Mouse (Mus musculus) midbrain, embryonic 12.5 days (tissue): ENCODE measurements at regions not wholly inside any gene's neighbourhood (a gene's known extent, or its start where the extent isn't known, plus 50 kb on each side); places are given as distances from the start of the nearest gene placed in this dataset.
"Not testable (repeated sequence)": the region's sequence is repeated elsewhere in the genome, so short reads cannot be mapped to it uniquely, and the experiment has no call there.

ENCODE experiments used
- ATAC-seq: fragments of 200-750 bp; cut with Nextera tagmentation; 2 replicates; pipeline ENCODE4 v1.8.0; 2017; ENCODE audit warnings: low read depth, moderate TSS enrichment, moderate library complexity; ENCODE audit not compliant: low FRiP score
- H3K27ac ChIP-seq: fragments of 300-500 bp; sonication (generic); replicated peaks from 2 replicates; pipeline ENCODE4 v1.5.1; 2016; ENCODE audit warnings: mild to moderate bottlenecking
- H3K27me3 ChIP-seq: fragments of 300-500 bp; sonication (generic); 2 replicates; pipeline ENCODE4 v1.6.1; 2016; ENCODE audit warnings: mild to moderate bottlenecking
- H3K36me3 ChIP-seq: fragments of 300-500 bp; sonication (generic); 2 replicates; pipeline ENCODE4 v1.6.1; 2016
- H3K4me1 ChIP-seq: fragments of 300-500 bp; sonication (generic); 2 replicates; pipeline ENCODE4 v1.6.1; 2016
- H3K4me2 ChIP-seq: fragments of 300-500 bp; sonication (generic); replicated peaks from 2 replicates; pipeline ENCODE4 v1.6.1; 2016; ENCODE audit warnings: mild to moderate bottlenecking, moderate library complexity
- H3K4me3 ChIP-seq: fragments of 300-500 bp; sonication (generic); 2 replicates; pipeline ENCODE4 v1.5.1; 2016; ENCODE audit warnings: mild to moderate bottlenecking
- H3K9ac ChIP-seq: fragments of 300-500 bp; sonication (generic); replicated peaks from 2 replicates; pipeline ENCODE4 v1.6.1; 2016; ENCODE audit warnings: mild to moderate bottlenecking, moderate library complexity
- H3K9me3 ChIP-seq: fragments of 300-500 bp; sonication (generic); 2 replicates; pipeline ENCODE4 v1.6.1; 2016; ENCODE audit warnings: mild to moderate bottlenecking
- WGBS: fragments of 180-500 bp; shearing (Covaris S2); methylation state at CpG from one replicate; pipeline ENCODE4 v1.1.7; 2016; 5-methylcytosine and 5-hydroxymethylcytosine counted together

- ATAC-seq, H3K36me3 ChIP-seq, H3K27me3 ChIP-seq, H3K27ac ChIP-seq, H3K4me3 ChIP-seq, H3K9ac ChIP-seq, H3K4me1 ChIP-seq, H3K4me2 ChIP-seq, H3K9me3 ChIP-seq: not testable (repeated sequence)
- WGBS, result 84% methylated on average over 5 of the region's 5 CpGs
These were observed 1038.2 kb upstream of the Manea start for GRCm38 (mm10) chr4:27384941-27385340.

DNA sequence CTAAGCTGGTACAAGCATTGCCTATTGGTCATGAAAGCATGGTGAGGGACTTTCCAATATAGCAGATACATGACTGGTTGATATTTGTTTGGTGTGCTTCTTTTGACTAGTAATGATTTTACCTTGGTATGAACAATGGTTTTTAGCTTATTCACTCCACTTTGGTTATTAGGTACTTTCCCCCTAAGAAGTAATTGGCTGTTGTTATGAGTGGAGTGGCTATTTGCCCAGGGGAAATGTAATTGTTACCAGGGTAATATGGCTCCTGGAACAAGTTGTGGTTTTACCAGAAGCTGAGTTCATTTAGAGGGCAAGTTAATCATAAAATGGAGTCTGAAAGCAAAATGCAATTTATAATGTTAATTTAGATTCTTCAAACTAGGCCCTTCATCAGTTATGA, 1000.2 kb upstream of the Manea start:
- no peak overlapping the region for H3K9ac ChIP-seq
- no peaks in the 10 kb centered on the region for H3K4me1 ChIP-seq
- H3K4me2 ChIP-seq, result no peak overlapping the region

DNA sequence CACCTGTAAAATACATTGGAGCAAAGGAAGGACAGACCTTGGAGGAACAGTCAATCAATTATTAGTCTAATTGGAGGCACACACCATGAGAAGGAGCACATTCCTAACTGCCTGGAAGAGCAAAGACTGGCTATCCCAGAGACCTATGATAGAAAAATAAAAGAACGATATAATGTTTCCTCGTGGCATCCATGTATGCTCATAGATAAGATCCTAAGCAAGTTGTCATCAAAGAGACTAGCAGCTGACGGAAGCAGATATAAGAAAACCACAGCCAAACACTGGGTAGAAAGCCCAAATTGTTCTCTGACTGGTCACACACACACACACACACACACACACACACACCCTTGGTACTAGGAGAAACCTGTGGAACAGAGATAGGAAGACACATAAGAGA, 986.6 kb upstream of the Manea start:
- Histone ChIP-seq H3K9ac (no peak overlapping the region), H3K9me3 (no peaks in the 10 kb centered on the region), H3K27me3 (no peaks in the 10 kb centered on the region), H3K36me3 (no peaks in the 10 kb centered on the region), H3K4me1 (no peaks in the 10 kb centered on the region), H3K4me2 (no peak overlapping the region), H3K27ac (no peak overlapping the region), H3K4me3 (no peak overlapping the region)
- no peak for ATAC-seq
- 98% methylated on average over 3 of the region's 3 CpGs for WGBS

More for the DNA sequence above, 1000.2 kb upstream of the Manea start:
- no peaks in the 10 kb centered on the region for H3K27me3 ChIP-seq
- H3K27ac ChIP-seq, result no peak overlapping the region
- H3K4me3 ChIP-seq, result no peak overlapping the region
- H3K36me3 ChIP-seq, result no peaks in the 10 kb centered on the region
- no peak for ATAC-seq
- H3K9me3 ChIP-seq, result no peaks in the 10 kb centered on the region
